Mouse (Mus musculus) inflammation-experienced regulatory T-cells, adult 6 months (primary cell): ENCODE measurements around the gene Zap70. TPM values are rescaled to one million over a fixed set of nuclear protein-coding genes. Genes with fewer than 3 reads are reported as not detected.

Experiments used
- polyA plus RNA-seq, 3 experiments: library from polyadenylated mRNA; unstranded; fragments of 100-300 nt; shearing (Covaris generic); gene quantifications; one replicate each; pipeline ENCODE4 v1.2.1; 2017

Zap70 gene
- polyA plus RNA-seq, 3 experiments from 2014 or later, result 241 to 287 (median 257) TPM

Other genes with a start within 250 kb of the Zap70 start
- 1 to 10 TPM; 3.1 to 9.2 (median 6.7) TPM for gene Cnnm3, start 249.9 kb upstream of the Zap70 start, polyA plus RNA-seq
- gene Ankrd23, start 224.9 kb upstream of the Zap70 start, polyA plus RNA-seq, result 10 to 100 TPM; 35.1 to 58.4 (median 36.4) TPM
- 1 to 10 TPM in 1 of 3 experiments, not detected in 2; 2.4 TPM for gene Gm42417, start 222.4 kb upstream of the Zap70 start, polyA plus RNA-seq
- 10 to 100 TPM; 17.5 to 24.1 (median 23.2) TPM for gene Ankrd39, start 214.4 kb upstream of the Zap70 start, polyA plus RNA-seq
- under 1 TPM in 1 of 3 experiments, not detected in 2; 0.33 TPM for gene Sema4c, start 203.4 kb upstream of the Zap70 start, polyA plus RNA-seq
- under 1 TPM in 1 of 3 experiments, not detected in 2; 0.40 TPM for gene Fam178b, start 78.6 kb upstream of the Zap70 start, polyA plus RNA-seq
- 100 to 1,000 TPM; 273 to 480 (median 293) TPM for gene Cox5b, start 70.3 kb upstream of the Zap70 start, polyA plus RNA-seq
- gene 4933424G06Rik, start 51.6 kb upstream of the Zap70 start, polyA plus RNA-seq, result not detected
- 10 to 100 TPM; 37.4 to 47.1 (median 41.0) TPM for gene Actr1b, start 47.4 kb upstream of the Zap70 start, polyA plus RNA-seq
- gene Tmem131, start 181.9 kb downstream of the Zap70 start, polyA plus RNA-seq, result 10 to 100 TPM in 2 of 3 experiments, 1 to 10 TPM in 1; 7.5 to 15.1 (median 13.0) TPM